In the genomic region with DNA sequence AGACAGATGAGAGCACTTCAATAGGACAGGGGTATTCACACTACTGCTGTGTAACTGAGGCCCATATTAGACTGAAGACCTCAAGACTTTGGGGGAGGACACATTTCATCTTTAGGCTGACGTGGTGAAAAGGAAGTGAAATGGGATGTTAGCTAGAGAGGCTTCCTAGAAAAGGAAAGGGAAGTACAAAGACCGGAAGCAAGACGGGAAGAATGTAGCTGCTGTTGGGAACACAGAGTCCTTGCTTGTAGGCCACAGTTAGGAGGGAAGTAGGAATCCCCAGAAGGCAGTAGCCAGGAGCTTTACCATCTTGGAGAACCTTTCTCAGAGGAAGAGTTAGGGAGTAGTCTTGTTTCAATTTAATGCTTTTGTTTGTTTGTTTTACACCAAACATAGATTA, we compare ENCODE assay signal across 25 mouse cellular contexts. TPM values are rescaled to one million over a fixed set of nuclear protein-coding genes. Genes with fewer than 3 reads are reported as not detected.
DNase-seq lines count a peak whose midpoint lies in the region; ATAC-seq and TF ChIP-seq lines count a peak whose summit lies in the region.
"Had no signal": no experiment of that assay in that cellular context is flagged by ENCODE, and none has a peak within 500 bp of the region (broad histone marks: within the 10 kb centered on the region; RNA-seq: fewer than 3 reads in every experiment).

No protein-coding gene starts in this region.

- H3K9ac ChIP-seq in kidney, postnatal 0 days (ENCODE audit: low read depth, low read length): no peak overlapping the region
- H3K9ac ChIP-seq in liver, postnatal 0 days (replicated peaks): no peak overlapping the region
- H3K9ac ChIP-seq: forebrain, postnatal 0 days; heart, embryonic 13.5 days; hindbrain, embryonic 13.5 days; lung, embryonic 15.5 days; midbrain, embryonic 12.5 days; neural tube, embryonic 15.5 days had no signal

- no peak for TF ChIP-seq CTCF in gastrocnemius, adult 2 months (IDR thresholded peaks at IDR 0.05)
- TF ChIP-seq CTCF in kidney, postnatal 0 days (IDR thresholded peaks at IDR 0.05; ENCODE audit: low read depth): no peak
- no peak for TF ChIP-seq CTCF in liver, postnatal 0 days (IDR thresholded peaks at IDR 0.05; ENCODE audit: low read depth)

- no peak overlapping the region for H3K4me2 ChIP-seq in kidney, postnatal 0 days (ENCODE audit: low read length)
- H3K4me2 ChIP-seq in liver, postnatal 0 days (ENCODE audit: low read depth, low read length): no peak overlapping the region
- H3K4me2 ChIP-seq: heart, embryonic 13.5 days; hindbrain, embryonic 13.5 days; lung, embryonic 15.5 days; midbrain, embryonic 12.5 days; neural tube, embryonic 15.5 days had no signal

- peak; percentile 70 for TF ChIP-seq EP300 in liver, postnatal 0 days (IDR thresholded peaks at IDR 0.05; ENCODE audit: low read depth)

- intact Hi-C loops in gastrocnemius, adult 2 months (cut with DNase I): no loop called here

- peak overlapping the region; percentile 35 for H3K27ac ChIP-seq in gastrocnemius, adult 2 months
- H3K27ac ChIP-seq in kidney, postnatal 0 days: 0 out of 2 replicates have a peak overlapping the region, but pooled peaks have one; percentile 42
- peak overlapping the region; percentile 55 for H3K27ac ChIP-seq in liver, postnatal 0 days (ENCODE audit: low read depth)
- H3K27ac ChIP-seq: heart, embryonic 13.5 days; hindbrain, embryonic 13.5 days; limb, embryonic 10.5 days; lung, embryonic 15.5 days; midbrain, embryonic 12.5 days; neural tube, embryonic 15.5 days had no signal

- H3K9me3 ChIP-seq in kidney, postnatal 0 days (replicated peaks; ENCODE audit: low read length): no peaks in the 10 kb centered on the region
- H3K9me3 ChIP-seq in liver, postnatal 0 days (ENCODE audit: low read length): no peaks in the 10 kb centered on the region
- H3K9me3 ChIP-seq: heart, embryonic 13.5 days; hindbrain, embryonic 13.5 days; limb, embryonic 10.5 days; lung, embryonic 15.5 days; midbrain, embryonic 12.5 days; neural tube, embryonic 15.5 days had no signal

- WGBS in kidney, postnatal 0 days: 76% methylated on average over 3 of the region's 3 CpGs
- 37% methylated on average over 3 of the region's 3 CpGs for WGBS in liver, postnatal 0 days (ENCODE audit: insufficient replicate concordance)

- no peak for ATAC-seq in kidney, postnatal 0 days (replicated peaks; ENCODE audit: low FRiP score, low read depth)
- ATAC-seq in liver, postnatal 0 days: peak; percentile 47; the same call in 1 of the 2 replicates
- ATAC-seq: forebrain, postnatal 0 days had no signal

- peaks cover 8% of the 10 kb centered on the region; the same call in 1 of the 2 replicates for H3K36me3 ChIP-seq in kidney, postnatal 0 days (ENCODE audit: insufficient read depth, low read length)
- H3K36me3 ChIP-seq in liver, postnatal 0 days (replicated peaks; ENCODE audit: insufficient read depth, low read length): peaks cover 30% of the 10 kb centered on the region

- H3K4me1 ChIP-seq in kidney, postnatal 0 days (replicated peaks; ENCODE audit: insufficient read depth, low read length): no peaks in the 10 kb centered on the region
- peaks cover 7% of the 10 kb centered on the region; the same call in 1 of the 2 replicates for H3K4me1 ChIP-seq in liver, postnatal 0 days (ENCODE audit: insufficient read depth)
- H3K4me1 ChIP-seq: hindbrain, embryonic 13.5 days; limb, embryonic 10.5 days; lung, embryonic 15.5 days; midbrain, embryonic 12.5 days; neural tube, embryonic 15.5 days had no signal

- H3K4me3 ChIP-seq in gastrocnemius, adult 2 months: no peak overlapping the region
- no peak overlapping the region for H3K4me3 ChIP-seq in kidney, postnatal 0 days (replicated peaks; ENCODE audit: low read depth, low read length)
- no peak overlapping the region for H3K4me3 ChIP-seq in liver, postnatal 0 days (ENCODE audit: low read depth, low read length)
- H3K4me3 ChIP-seq: heart, embryonic 13.5 days; hindbrain, embryonic 13.5 days; limb, embryonic 10.5 days; lung, embryonic 15.5 days; midbrain, embryonic 12.5 days; myocyte; neural tube, embryonic 15.5 days had no signal

- DNase-seq in gastrocnemius, adult 2 months: no peak
- no peak for DNase-seq in gastrocnemius, adult 8-10 months (ENCODE audit: low spot score in 2 of 2)
- peak; percentile 44 for DNase-seq in kidney, postnatal 0 days (ENCODE audit: low spot score)
- no peak for DNase-seq in kidney, adult 9 months
- DNase-seq in MEL-GATA-1-ER (ENCODE audit: extremely low read depth, low read depth): peak; percentile 33
- DNase-seq in liver, postnatal 0 days: no peak
- no peak for DNase-seq in right cerebral cortex, postnatal 14 days
- DNase-seq in cerebellum, adult 11 months: no peak
- DNase-seq: adrenal gland, adult 8-10 months; cerebellum, adult 9-10 months; forebrain, postnatal 0 days; right cerebral cortex, postnatal 4 days; thymus, postnatal 25 days had no signal

- no peaks in the 10 kb centered on the region for H3K27me3 ChIP-seq in kidney, postnatal 0 days (ENCODE audit: insufficient read depth, low read length)
- H3K27me3 ChIP-seq in liver, postnatal 0 days (ENCODE audit: insufficient read depth, low read length): no peaks in the 10 kb centered on the region
- H3K27me3 ChIP-seq: heart, embryonic 13.5 days; hindbrain, embryonic 13.5 days; lung, embryonic 15.5 days; midbrain, embryonic 12.5 days; neural tube, embryonic 15.5 days had no signal

RNA-seq across cellular contexts. Expression of gene Arnt, which starts 23.6 kb away (rescaled TPM):
- total RNA-seq in gastrocnemius, adult 2 months (2021): 10 to 100 TPM; 43.2 to 48.0 TPM
- 10 to 100 TPM; 45.0 to 51.9 (median 46.6) TPM for total RNA-seq in gastrocnemius, adult 8-10 months (2022)
- 21.6 and 26.7 TPM in 2 replicates for polyA plus RNA-seq in kidney, postnatal 0 days (2015; fragmentation: Nextera tagmentation; extraction: Ambion mirVana)
- polyA plus RNA-seq in liver, postnatal 0 days (2015; fragmentation: Nextera tagmentation; extraction: Ambion mirVana): 7.9 and 9.4 TPM in 2 replicates

RNA-seq across cellular contexts. Expression of gene Ctsk, which starts 41.3 kb away (rescaled TPM):
- 1 to 10 TPM; 3.9 to 9.0 TPM for total RNA-seq in gastrocnemius, adult 2 months (2021)
- 1 to 10 TPM; 1.5 to 5.8 (median 3.1) TPM for total RNA-seq in gastrocnemius, adult 8-10 months (2022)
- polyA plus RNA-seq in kidney, postnatal 0 days (2015; fragmentation: Nextera tagmentation; extraction: Ambion mirVana): 10.5 and 11.3 TPM in 2 replicates
- polyA plus RNA-seq in liver, postnatal 0 days (2015; fragmentation: Nextera tagmentation; extraction: Ambion mirVana): 2.0 and 2.3 TPM in 2 replicates

RNA-seq across cellular contexts. Expression of gene 4930558C23Rik, which starts 55.1 kb away (rescaled TPM):
- not detected for total RNA-seq in gastrocnemius, adult 2 months (2021)
- under 1 TPM in 1 of 4 experiments, not detected in 3; 0.92 TPM for total RNA-seq in gastrocnemius, adult 8-10 months (2022)
- 0.22 and 0.26 TPM in 2 replicates for polyA plus RNA-seq in kidney, postnatal 0 days (2015; fragmentation: Nextera tagmentation; extraction: Ambion mirVana)
- polyA plus RNA-seq in liver, postnatal 0 days (2015; fragmentation: Nextera tagmentation; extraction: Ambion mirVana): not detected in 2 replicates
- total RNA-seq: adrenal gland, adult 8-10 months; forebrain, postnatal 0 days; layer of hippocampus, adult 8-10 months; left cerebral cortex, adult 18-20 months; MEL had no signal
- polyA plus RNA-seq: embryonic facial prominence, embryonic 14.5 days; forebrain, postnatal 0 days; heart, embryonic 13.5 days; hindbrain, embryonic 13.5 days; intestine, embryonic 14.5 days; limb, embryonic 10.5 days; lung, embryonic 15.5 days; midbrain, embryonic 12.5 days; myocyte; neural tube, embryonic 15.5 days had no signal

Comparison
In these comparisons a context has a peak if more than half of its experiments do, and no peak if none do; other contexts are left out.
1. DNase-seq: peak in kidney, postnatal 0 days (single experiment) and MEL-GATA-1-ER (single experiment); none in gastrocnemius, adult 2 months (single experiment), gastrocnemius, adult 8-10 months (0 of 2), kidney, adult 9 months (single experiment), liver, postnatal 0 days (single experiment), right cerebral cortex, postnatal 14 days (single experiment) and cerebellum, adult 11 months (single experiment).
2. Peak in every context shown above with its lines, with median percentiles within 50 percentile points of each other: H3K27ac ChIP-seq.